Mouse (Mus musculus) yolk sac, embryonic 10.5 days (tissue): ENCODE measurements around the gene Atp6v0a1.

Source experiments
- DNase-seq: peaks from one replicate; pipeline ENCODE4 v3.0.0-alpha.2; 2017; ENCODE audit warnings: low spot score

Atp6v0a1 gene

GRCm38 (mm10) chr11:101027121-101027520 lies 17.9 kb downstream of the Atp6v0a1 start:
- peak; percentile 71 for DNase-seq

DNA sequence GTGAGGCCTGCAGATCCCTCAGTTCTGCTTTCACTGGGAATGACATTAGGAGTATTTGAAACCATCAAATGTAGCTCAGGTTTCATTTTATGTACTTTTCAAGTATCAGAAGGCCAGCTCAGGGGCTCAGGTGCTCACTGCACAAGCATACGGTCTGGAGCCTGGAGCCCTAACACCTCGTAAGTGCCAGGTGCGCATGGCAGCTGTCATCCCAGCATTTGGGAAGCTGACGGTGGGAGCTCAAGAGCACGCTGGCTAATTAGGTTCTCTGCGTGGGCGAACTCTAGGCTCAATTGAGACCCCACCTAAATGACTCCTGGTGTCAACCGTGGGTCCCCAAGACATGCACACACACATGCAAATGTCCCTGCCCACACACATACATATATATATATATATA lies 20.1 kb downstream of the Atp6v0a1 start:
- DNase-seq = no peak

DNA sequence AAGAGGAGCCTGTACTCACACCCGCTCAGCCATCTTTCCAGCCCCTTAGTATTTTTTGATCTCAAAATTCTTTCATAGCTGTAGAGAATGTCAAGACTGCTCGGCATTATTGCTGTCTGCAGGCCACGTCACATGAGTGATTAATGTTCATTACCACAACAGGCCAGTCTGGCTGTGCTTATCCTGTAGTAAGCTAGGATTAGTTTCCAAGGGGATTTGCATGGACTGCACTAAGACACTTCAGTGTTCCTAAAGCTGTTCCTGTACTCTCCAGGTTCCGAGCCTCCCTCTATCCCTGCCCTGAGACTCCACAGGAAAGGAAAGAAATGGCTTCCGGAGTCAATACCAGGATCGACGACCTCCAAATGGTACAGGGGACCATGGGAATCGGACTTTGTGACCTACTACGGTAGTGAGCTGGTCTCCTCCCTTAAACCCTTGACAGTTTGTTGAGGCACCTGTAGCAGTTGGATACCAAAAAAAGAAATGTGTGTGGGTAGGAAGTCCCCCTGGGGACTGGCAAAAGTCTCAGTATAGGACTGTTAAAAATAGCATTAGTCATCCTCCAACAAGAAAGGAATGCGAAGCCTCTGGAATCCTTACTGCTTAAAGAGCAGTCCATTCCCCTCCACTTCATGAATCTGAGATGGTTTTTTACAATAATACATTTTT lies 21.0 kb downstream of the Atp6v0a1 start:
- no peak for DNase-seq

DNA sequence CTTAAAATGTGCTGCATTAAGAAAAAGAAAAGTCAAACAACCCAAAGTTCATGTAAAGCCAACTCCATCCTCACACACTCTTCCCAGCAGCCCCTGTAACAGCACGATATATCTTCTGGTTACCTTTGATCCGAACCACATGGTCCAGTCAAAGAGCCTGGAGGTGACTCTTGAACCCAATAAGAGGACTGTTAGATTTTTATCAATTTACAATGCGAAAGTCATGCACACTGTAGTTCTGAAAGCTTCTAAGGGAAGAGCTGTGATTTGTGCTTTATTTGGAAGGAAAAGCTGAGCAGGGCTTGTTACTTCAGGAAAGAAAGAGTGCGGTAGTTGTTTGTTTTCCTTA lies 21.5 kb downstream of the Atp6v0a1 start:
- DNase-seq = peak; percentile 32

- DNase-seq = no peak
Measured at GRCm38 (mm10) chr11:101031470-101031869, 22.2 kb downstream of the Atp6v0a1 start.

GRCm38 (mm10) chr11:101033856-101034500 lies 24.7 kb downstream of the Atp6v0a1 start:
- DNase-seq = no peak

GRCm38 (mm10) chr11:101034614-101035327 lies 25.5 kb downstream of the Atp6v0a1 start:
- no peak for DNase-seq

DNA sequence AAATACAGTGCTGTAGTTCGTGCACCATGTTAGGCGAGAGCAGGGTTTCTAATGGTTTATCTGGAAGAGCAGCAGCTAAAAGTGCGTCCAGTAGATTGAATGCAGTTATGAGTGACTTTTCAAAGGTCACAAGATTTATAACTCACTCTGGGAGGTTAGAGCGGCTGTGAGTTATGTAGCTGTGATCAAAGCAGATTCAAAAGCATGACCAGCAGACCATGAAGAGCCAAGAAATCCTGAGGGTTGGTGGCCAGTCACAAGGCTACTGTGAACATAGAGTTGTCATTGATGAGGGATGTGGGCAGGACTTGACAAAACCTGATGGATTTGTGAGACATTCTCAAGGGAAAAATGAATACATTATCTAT lies 26.1 kb downstream of the Atp6v0a1 start:
- no peak for DNase-seq

DNA sequence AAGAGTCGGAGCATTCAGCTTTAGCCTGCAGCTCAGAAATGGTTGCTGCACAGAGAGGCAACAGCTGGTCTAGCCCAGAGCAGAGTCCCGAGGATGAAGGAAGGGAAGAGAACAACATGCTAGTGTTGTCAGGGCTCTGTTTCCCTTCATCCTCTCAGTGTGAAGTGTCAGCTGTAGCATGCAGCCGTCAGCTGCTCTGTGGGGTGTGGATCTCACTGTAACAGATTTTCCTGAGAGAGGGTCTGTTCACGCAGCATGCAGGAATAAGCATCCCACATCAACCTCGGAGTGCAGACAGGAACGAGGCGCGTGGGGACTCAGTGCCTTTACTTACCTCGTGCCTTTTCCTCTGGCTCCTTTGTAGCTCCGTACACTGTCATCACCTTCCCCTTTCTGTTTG lies 28.5 kb downstream of the Atp6v0a1 start:
- no peak for DNase-seq

DNA sequence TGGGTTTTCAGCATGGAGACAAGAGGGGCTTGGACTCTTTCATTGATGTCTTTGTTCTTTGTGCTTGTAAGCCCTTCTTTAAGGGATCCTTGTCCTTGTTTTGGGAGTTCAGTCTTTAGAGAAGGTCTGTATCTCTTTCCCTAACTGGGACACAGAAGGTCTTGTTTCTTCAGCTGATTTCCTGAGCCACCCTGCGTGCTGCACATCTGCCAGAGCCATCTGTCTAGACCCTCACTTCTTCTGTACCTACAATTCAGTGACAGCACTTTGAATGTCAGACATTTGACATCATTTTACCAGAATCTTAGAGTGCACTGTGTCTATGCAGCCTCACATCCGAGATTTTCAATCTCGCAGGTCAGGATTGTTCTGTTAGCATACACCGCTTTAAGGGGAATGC lies 36.6 kb downstream of the Atp6v0a1 start:
- no peak for DNase-seq

GRCm38 (mm10) chr11:101046440-101046839 lies 37.2 kb downstream of the Atp6v0a1 start:
- peak; percentile 71 for DNase-seq

DNA sequence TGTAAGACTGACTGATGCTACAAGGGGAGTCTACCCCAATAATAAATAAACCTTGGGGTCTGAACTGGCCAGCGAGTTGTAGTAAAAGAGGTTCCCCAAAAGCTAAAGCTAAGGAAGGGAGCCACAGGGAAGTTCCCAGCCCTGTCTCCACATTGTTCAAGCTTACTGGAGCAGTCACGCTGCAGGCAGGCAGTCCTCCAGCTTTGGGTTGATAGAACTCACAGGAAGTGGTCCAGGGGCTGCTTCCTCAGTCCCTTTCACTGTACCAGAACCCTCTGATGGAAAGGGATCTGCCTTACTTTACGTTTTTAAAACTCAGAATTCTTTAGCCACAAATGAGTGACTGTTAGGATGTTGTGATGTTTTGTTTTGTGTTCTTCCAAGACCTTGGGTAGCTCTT lies 38.2 kb downstream of the Atp6v0a1 start:
- no peak for DNase-seq

DNA sequence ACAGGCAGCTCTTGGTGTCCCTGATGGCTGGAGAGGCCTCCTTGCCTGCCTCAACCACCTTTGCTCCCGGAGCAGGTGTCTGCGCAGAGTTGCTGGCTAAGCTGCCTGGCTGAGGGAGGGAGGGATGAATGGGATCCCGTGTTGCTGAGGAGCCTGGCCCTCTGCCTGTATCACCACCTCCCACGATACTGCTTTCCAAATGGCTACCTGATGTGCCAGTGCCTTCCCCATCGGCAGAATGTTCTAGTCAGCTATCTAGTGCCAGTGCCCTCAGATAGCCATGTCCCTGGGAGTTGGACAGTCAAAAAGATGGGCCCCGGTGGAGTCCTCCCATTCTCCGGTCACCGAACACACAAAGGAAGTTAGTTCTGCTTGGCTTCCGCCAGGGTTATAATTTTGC lies 41.1 kb downstream of the Atp6v0a1 start:
- DNase-seq = no peak

- DNase-seq = no peak
Measured at GRCm38 (mm10) chr11:101051051-101051493, 41.8 kb downstream of the Atp6v0a1 start.

- DNase-seq = no peak
Measured at GRCm38 (mm10) chr11:101051617-101052016, 42.4 kb downstream of the Atp6v0a1 start.

GRCm38 (mm10) chr11:101052751-101053473 lies 43.7 kb downstream of the Atp6v0a1 start:
- no peak for DNase-seq

DNA sequence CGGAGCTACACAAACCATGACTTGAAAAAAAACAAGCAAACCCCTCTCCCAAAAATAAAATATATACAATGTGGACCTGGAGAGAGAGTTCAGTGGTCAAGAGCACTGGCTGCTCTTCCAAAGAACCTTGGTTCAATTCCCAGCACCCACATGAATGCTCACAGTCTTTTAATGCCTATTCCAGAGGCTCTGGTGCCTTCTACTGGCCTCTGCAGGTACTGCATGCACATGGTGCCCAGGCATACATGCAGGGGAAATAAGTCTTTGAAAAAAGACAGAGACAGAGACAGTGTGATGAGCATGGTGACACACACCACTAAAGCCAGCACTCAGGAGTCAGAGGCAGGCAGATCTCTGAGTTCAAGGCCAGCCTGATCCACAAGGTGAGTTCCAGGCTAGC lies 44.7 kb downstream of the Atp6v0a1 start:
- no peak for DNase-seq

- no peak for DNase-seq
Measured at GRCm38 (mm10) chr11:101055418-101055817, 46.2 kb downstream of the Atp6v0a1 start.

DNA sequence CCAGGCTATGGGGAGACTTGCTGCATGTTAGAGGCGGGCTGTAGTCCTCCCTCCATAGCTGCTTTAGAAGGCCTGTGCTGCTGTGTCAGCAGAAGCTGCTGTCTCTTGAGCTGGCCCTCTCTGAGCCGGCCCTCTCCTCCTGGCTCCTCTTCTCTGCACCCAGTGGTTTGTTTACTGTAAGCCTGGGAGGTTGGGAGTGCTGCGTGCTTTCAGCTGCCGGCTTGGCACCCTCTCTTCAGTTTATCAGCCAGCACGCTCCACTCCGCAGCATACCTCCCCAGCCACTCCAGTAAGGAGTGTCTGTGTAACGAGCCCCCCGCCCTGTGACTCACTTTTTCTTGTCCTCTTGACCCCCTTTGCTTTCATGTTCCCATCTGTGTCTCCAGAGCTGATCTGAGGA lies 47.6 kb downstream of the Atp6v0a1 start:
- peak; percentile 84 for DNase-seq

DNA sequence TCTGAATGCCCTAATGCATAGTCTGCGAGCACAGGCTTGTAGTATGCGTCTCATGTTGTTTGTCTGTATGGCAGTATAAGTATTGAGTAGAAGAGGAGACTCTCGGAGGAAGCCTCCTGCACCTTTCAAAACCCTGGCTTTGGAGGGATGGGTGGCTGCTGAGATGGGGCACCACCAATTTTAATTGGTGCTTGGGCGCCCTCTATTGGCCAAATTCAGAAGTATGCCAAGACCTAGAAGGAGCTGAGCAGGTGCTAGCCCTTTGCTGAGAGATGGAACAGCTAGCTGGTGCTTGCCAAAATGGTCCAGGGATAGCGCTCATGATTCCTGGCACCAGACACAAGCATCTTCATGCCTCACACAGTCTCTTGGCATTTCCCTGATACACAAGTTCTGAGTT lies 48.6 kb downstream of the Atp6v0a1 start:
- DNase-seq = peak; percentile 68

DNA sequence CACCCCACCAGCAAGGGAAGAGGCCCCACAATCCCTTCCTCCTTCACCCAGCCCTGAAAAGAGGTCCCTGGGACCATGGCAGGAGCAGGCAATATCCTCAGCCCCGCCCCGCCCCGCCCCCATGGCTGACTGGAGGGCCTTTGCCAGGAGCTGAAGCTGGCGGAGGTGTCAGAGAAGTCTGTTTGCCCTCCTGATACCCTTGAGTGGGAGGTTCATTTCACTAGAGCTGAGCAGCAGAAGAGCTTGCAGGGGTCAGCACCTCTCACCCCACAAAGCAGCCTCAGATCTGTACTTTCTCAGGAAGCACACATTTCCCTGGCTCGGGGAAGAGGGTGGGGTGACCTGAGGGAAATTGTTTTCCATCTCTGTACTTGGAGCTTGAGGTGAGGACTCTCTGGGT lies 49.5 kb downstream of the Atp6v0a1 start:
- DNase-seq = peak; percentile 68

DNA sequence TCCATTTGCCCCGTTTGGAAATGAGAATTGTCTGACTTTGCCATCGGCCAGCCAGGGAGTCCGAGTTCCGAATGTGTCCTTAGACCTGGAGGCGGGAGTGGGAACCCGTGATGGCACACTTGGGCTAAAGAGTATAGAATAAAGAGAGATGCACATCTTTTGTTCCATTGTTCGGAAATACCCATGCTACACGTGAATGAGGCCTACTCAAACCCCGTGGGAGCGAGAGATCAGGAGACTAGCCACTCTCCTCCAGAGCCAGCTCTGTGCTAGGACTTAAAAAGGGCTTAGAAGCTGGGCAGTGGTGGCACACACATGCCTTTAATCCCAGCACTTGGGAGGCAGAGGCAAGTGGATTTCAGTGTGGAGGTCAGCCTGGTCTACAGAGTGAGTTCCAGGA lies 50.2 kb downstream of the Atp6v0a1 start:
- no peak for DNase-seq

GRCm38 (mm10) chr11:101060126-101060525 lies 50.9 kb downstream of the Atp6v0a1 start:
- no peak for DNase-seq
